Mouse (Mus musculus): ENCODE results near the gene Foxf1. TPM values are rescaled to one million over a fixed set of nuclear protein-coding genes. Genes with fewer than 3 reads are reported as not detected.

Gene Foxf1
- 0.29 TPM for polyA plus RNA-seq (2014; fragmentation: Illumina TruSeq; extraction: RNeasy Lipid Tissue Mini Kit (QIAGEN cat#74804); ENCODE audit: low read depth, low replicate concordance)

GRCm38 (mm10) chr8:121084210-121084951 is at the start of gene Foxf1:
Gene Foxf1 (plus strand): TSS chr8:121084386.

GRCm38 (mm10) chr8:121107668-121108656 is 23.8 kb downstream of the Foxf1 start, which contains the start of gene Mthfsd:
Gene Mthfsd (minus strand): TSS chr8:121108392.

GRCm38 (mm10) chr8:121115948-121116347 is 31.8 kb downstream of the Foxf1 start, which contains the start of gene Foxc2:
Gene Foxc2 (plus strand): TSS chr8:121116171.

GRCm38 (mm10) chr8:121127756-121128375 is 43.7 kb downstream of the Foxf1 start, which contains the start of gene Foxl1:
Gene Foxl1 (plus strand): TSS chr8:121127940.

Other genes with a start within 250 kb of the Foxf1 start
- gene Mthfsd, start 24.0 kb downstream of the Foxf1 start, polyA plus RNA-seq (2014; fragmentation: Illumina TruSeq; extraction: RNeasy Lipid Tissue Mini Kit (QIAGEN cat#74804); ENCODE audit: low read depth, low replicate concordance): 17.2 TPM
- 1.9 TPM for gene Foxc2, start 31.8 kb downstream of the Foxf1 start, polyA plus RNA-seq (2014; fragmentation: Illumina TruSeq; extraction: RNeasy Lipid Tissue Mini Kit (QIAGEN cat#74804); ENCODE audit: low read depth, low replicate concordance)
- gene Foxl1, start 43.6 kb downstream of the Foxf1 start, polyA plus RNA-seq (2014; fragmentation: Illumina TruSeq; extraction: RNeasy Lipid Tissue Mini Kit (QIAGEN cat#74804); ENCODE audit: low read depth, low replicate concordance): not detected

Data from heart, adult 10 weeks (tissue).